ENCODE assay signal across 14 mouse cellular contexts in the genomic region with DNA sequence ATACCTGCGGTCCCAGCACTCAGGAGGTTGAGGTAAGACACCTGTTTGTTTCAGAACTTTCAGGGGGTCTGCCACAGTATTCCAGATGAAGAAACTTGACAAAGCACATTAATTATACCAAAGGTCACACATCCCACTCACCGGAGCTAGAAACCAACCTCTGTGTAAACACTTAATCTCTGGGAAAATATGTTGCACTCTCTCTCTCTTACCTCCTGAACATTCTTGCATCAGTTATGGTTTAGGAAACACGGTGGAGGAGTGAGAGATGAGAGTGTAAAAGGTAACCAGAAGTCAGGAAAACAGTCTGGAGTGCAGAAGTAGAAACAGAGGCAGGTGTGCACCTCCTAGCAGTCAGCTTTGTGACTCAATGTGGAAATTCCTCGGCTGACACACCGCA.
"Had no signal": no experiment of that assay in that cellular context is flagged by ENCODE, and none has a peak within 500 bp of the region (broad histone marks: within the 10 kb centered on the region; RNA-seq: fewer than 3 reads in every experiment).

No protein-coding gene starts in this region.

- H3K4me3 ChIP-seq: neural tube, embryonic 13.5 days; neural tube, embryonic 15.5 days; stomach, embryonic 15.5 days had no signal

- H3K27me3 ChIP-seq: neural tube, embryonic 13.5 days; neural tube, embryonic 15.5 days; stomach, embryonic 15.5 days had no signal

- H3K4me1 ChIP-seq: neural tube, embryonic 13.5 days; neural tube, embryonic 15.5 days; stomach, embryonic 15.5 days had no signal

- H3K27ac ChIP-seq: neural tube, embryonic 13.5 days; neural tube, embryonic 15.5 days; stomach, embryonic 15.5 days; stomach, postnatal 0 days had no signal

- H3K9ac ChIP-seq: neural tube, embryonic 13.5 days; neural tube, embryonic 15.5 days; stomach, embryonic 15.5 days had no signal

- H3K36me3 ChIP-seq: neural tube, embryonic 13.5 days; neural tube, embryonic 15.5 days; stomach, embryonic 15.5 days had no signal

- H3K4me2 ChIP-seq: neural tube, embryonic 13.5 days; neural tube, embryonic 15.5 days; stomach, embryonic 15.5 days had no signal

- DNase-seq: retina, postnatal 1 day; right cerebral cortex, adult 18-20 months; right cerebral cortex, postnatal 14 days; right cerebral cortex, postnatal 25 days; right cerebral cortex, postnatal 4 days; spleen, adult 18-20 months; thymus, adult 18-20 months; thymus, adult 2 months; thymus, postnatal 25 days; thymus, postnatal 36 days had no signal

- H3K9me3 ChIP-seq: neural tube, embryonic 13.5 days; neural tube, embryonic 15.5 days; stomach, embryonic 15.5 days had no signal
